Mouse (Mus musculus): ENCODE measurements around the gene Nsun4.
A peak's percentile ranks its signal among the peaks of the same experiment; 100 is the strongest.

Gene Nsun4

GRCm38 (mm10) chr4:115987436-115987835 is 66.2 kb downstream of the Nsun4 start:
- DNase-seq (ENCODE audit: low spot score in 2 of 2) = no peak

DNA sequence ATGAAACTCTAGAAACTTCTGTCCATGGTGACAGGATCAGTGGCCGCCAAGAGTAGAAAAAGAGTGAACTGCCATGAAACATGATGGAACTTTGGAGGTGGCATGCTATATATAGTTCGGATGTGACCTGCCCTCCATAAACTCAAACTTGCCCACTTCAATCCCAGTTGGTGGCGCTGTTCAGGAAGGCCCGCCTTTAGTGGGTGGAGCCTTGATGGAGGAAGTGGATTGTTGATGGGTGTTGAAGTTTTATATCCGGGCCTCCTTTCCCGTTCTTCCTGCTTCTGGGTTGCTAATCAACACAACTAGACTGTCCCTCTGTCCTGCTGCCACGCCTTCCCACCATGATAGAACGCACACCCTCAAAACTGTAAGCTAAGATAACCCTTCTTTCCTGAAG is 68.7 kb downstream of the Nsun4 start:
- DNase-seq (ENCODE audit: low spot score in 2 of 2) = no peak

GRCm38 (mm10) chr4:115984111-115984510 is 69.6 kb downstream of the Nsun4 start:
- DNase-seq (ENCODE audit: low spot score in 2 of 2) = peak; percentile 42 to 75

Data from frontal cortex, postnatal 10 days (tissue).